Mouse (Mus musculus): ENCODE data around the gene Slc35g2.

DNA sequence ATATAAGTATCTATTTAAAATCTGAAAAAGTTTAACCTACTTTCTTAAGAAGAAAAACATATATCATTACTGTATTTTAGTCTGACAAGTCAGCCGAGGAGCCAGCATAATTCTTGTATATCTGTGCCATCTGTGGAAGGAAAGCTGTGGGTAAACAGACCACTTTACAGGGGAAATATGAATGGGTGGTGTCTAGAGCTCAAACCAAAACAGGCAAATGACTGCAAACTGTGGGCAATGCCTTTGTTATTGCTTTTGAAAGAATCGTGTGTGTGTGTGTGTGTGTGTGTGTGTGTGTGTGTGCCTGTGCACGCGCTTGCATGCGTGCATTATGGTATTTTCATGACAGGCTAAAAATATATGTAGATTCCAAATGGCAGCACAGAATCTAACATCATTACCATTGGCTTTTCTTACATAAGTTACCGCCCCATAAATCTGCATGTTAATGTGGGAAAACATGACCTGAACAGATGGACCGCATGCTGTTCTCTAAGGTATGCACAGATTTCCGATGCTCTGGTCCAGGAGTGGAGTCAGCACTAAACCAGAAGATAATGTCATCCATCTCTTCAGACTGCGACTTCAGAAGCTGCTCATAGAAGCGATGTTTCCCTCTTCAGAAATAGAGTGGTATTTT lies 10.5 kb downstream of the Slc35g2 start:
- TF ChIP-seq CTCF (IDR thresholded peaks at IDR 0.05; ENCODE audit: insufficient read depth, low read length), result no peak
- no peak for TF ChIP-seq POLR2A (IDR thresholded peaks at IDR 0.05; ENCODE audit: borderline replicate concordance, extremely low read depth, low read depth, low read length)

Measured in lung, adult 2 months (tissue).